Mouse (Mus musculus): ENCODE measurements around the gene Anks1.

GRCm38 (mm10) chr17:28084964-28085363, 175.9 kb downstream of the Anks1 start:
- TF ChIP-seq POLR2A (IDR thresholded peaks at IDR 0.05; ENCODE audit: borderline replicate concordance, low read depth, low read length): no peak
- TF ChIP-seq CTCF (IDR thresholded peaks at IDR 0.05; ENCODE audit: low read depth, low read length): peak; percentile 54; the same call in 1 of the 2 replicates
